Mouse (Mus musculus): Measurements from ENCODE around the gene Add3. TPM values are rescaled to one million over a fixed set of nuclear protein-coding genes. Genes with fewer than 3 reads are reported as not detected.

Add3 gene
- polyA plus RNA-seq, 1 experiment from 2014 or later = 84.8 TPM

DNA sequence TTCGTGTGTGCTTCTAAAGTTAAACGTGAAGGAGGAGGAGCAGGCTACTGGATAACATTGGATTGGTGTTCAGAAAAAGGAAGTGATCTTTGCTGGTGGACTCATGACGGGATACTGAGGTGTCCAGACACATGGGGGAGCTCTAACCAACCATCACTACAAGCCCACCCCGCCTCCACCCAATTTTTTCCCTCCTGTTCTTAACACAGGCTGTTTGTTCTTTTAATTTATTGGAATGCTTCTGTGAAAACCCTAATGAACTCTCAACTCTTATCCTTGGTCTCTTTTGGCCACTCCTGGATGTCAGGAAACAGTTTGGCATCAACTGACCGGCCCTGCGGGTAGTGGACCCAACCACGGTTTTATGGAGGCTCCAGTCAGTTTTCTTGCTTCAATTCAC is 33.3 kb upstream of the Add3 start:
- no peaks in the 10 kb centered on the region for H3K4me1 ChIP-seq (ENCODE audit: control insufficient read depth, insufficient read depth, low read length)
- no peak overlapping the region for H3K4me2 ChIP-seq (ENCODE audit: low read depth, low read length)
- H3K9ac ChIP-seq (replicated peaks; ENCODE audit: low read length) = no peak overlapping the region
- no peak overlapping the region for H3K4me3 ChIP-seq (ENCODE audit: low read depth, low read length)
- ATAC-seq (replicated peaks; ENCODE audit: insufficient number of reproducible peaks, low FRiP score, low TSS enrichment, low read depth) = no peak
- H3K36me3 ChIP-seq (replicated peaks; ENCODE audit: control insufficient read depth, insufficient read depth, low read depth, low read length) = no peaks in the 10 kb centered on the region
- H3K27ac ChIP-seq (replicated peaks; ENCODE audit: low read depth, low read length) = no peak overlapping the region
- no peaks in the 10 kb centered on the region for H3K27me3 ChIP-seq (ENCODE audit: control insufficient read depth, insufficient read depth, low read length)
- WGBS = 83% methylated on average over 7 of the region's 7 CpGs
- no peaks in the 10 kb centered on the region for H3K9me3 ChIP-seq (replicated peaks; ENCODE audit: control insufficient read depth, low read length)
- DNase-seq (ENCODE audit: low spot score) = no peak

DNA sequence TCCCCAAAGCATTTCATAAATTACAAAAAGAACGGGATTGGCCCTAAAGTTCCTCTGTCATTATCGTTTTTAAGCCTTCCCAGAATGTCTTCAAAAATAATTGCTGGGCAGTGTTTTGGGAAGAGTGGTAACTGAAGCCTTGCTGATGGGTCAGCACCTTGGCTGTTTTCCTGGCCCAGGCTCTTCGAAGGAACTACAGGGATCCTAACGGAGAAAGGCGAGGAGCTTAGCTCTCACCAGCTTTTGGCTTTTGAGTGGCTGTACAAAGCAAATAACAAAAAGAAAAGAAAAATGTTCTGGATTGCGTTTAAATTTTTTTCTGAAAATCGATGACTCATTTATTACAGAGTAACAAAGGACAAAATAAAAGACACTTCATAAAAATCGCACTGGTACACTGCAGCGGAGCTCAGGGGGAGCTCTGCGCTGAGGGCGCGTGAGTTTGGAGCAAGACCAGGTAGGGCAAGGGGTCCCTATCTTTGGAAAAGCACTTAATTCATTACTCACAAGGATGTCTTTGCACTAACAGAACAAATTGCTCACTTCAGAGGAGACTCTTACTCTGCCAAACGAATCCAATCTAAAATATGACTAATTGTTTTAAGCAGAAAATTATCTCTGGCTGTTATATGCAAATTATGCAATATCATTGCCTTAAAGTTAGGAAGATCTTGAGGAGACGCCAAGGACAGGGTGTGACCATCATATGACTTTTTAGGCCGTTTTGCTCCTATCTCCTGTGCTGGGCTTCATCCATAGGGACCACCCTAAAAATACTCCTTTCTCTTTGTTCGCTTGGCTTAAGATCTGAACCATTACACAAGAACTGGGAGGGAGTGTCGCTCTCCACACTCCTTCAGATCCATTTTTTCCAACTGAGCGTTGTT is 32.6 kb upstream of the Add3 start:
- WGBS = 88% methylated on average over 18 of the region's 18 CpGs
- Histone ChIP-seq H3K4me2 (ENCODE audit: low read depth, low read length) (no peak overlapping the region), H3K4me3 (ENCODE audit: low read depth, low read length) (no peak overlapping the region), H3K9me3 (replicated peaks; ENCODE audit: control insufficient read depth, low read length) (no peaks in the 10 kb centered on the region), H3K9ac (replicated peaks; ENCODE audit: low read length) (no peak overlapping the region), H3K27ac (replicated peaks; ENCODE audit: low read depth, low read length) (no peak overlapping the region), H3K27me3 (ENCODE audit: control insufficient read depth, insufficient read depth, low read length) (no peaks in the 10 kb centered on the region), H3K4me1 (ENCODE audit: control insufficient read depth, insufficient read depth, low read length) (no peaks in the 10 kb centered on the region), H3K36me3 (replicated peaks; ENCODE audit: control insufficient read depth, insufficient read depth, low read depth, low read length) (no peaks in the 10 kb centered on the region)
- ATAC-seq (replicated peaks; ENCODE audit: insufficient number of reproducible peaks, low FRiP score, low TSS enrichment, low read depth) (no peak), DNase-seq (ENCODE audit: low spot score) (no peak)

DNA sequence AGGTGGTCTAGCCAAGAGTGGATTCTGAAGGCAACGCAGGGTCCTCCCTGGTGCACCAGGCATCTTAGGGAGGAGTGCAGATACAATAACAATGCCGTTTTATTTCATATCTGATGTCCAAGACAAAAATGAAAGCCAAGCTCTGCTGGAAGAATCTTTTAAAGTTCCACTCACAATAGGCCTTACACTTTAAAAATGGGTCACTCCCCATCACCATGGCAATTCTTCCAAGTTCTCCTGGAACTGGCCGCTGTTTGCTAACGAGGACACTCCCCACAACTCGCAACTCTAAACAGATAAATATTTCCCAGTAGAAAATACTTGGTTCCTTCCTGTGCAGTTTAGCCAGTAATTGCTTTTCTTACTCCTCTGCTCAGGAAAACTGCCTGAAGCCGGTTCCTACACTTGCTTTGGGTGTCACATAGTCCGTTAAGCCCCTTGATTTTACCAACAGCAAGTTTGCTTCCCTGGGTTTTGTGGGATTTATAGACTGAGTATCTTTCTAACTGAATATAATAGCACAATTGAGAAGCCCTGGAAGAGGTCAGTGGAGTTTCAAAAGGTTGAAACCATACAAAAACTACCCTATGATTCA is 28.1 kb upstream of the Add3 start:
- Histone ChIP-seq H3K4me1 (ENCODE audit: control insufficient read depth, insufficient read depth, low read length) (no peaks in the 10 kb centered on the region), H3K27me3 (ENCODE audit: control insufficient read depth, insufficient read depth, low read length) (no peaks in the 10 kb centered on the region), H3K4me2 (ENCODE audit: low read depth, low read length) (no peak overlapping the region), H3K9me3 (replicated peaks; ENCODE audit: control insufficient read depth, low read length) (no peaks in the 10 kb centered on the region), H3K27ac (replicated peaks; ENCODE audit: low read depth, low read length) (no peak overlapping the region), H3K36me3 (replicated peaks; ENCODE audit: control insufficient read depth, insufficient read depth, low read depth, low read length) (no peaks in the 10 kb centered on the region), H3K9ac (replicated peaks; ENCODE audit: low read length) (no peak overlapping the region), H3K4me3 (ENCODE audit: low read depth, low read length) (no peak overlapping the region)
- no peak for DNase-seq (ENCODE audit: low spot score)
- WGBS = 62% methylated on average over 7 of the region's 7 CpGs
- ATAC-seq (replicated peaks; ENCODE audit: insufficient number of reproducible peaks, low FRiP score, low TSS enrichment, low read depth) = no peak

DNA sequence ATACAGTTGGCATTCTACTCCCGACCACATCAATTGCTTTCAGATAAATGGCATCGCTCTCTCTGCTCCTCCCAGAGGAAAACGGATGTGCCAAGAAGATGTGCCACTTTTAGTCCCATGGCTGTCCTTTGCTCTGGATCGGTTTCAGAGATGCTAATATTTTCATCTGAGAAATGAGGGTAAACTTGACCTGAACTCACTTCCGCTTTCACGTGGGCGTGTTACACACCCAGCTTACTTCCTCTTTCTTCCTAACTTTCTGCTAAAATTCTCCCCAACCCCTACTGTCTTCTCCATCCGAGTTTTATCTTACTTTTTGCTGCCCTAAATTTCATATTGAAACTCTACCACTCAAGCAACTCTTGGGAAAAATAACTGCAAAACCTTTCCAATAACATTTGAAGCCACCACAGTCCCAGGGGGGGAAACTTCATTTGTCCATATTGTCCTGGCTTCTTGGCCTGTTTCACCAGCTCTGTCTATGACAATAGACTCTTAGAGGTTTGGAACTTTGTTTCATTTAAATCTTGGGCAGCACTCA is 20.9 kb upstream of the Add3 start:
- Histone ChIP-seq H3K27ac (replicated peaks; ENCODE audit: low read depth, low read length) (no peak overlapping the region), H3K9ac (replicated peaks; ENCODE audit: low read length) (no peak overlapping the region), H3K36me3 (replicated peaks; ENCODE audit: control insufficient read depth, insufficient read depth, low read depth, low read length) (no peaks in the 10 kb centered on the region), H3K4me2 (ENCODE audit: low read depth, low read length) (no peak overlapping the region), H3K4me3 (ENCODE audit: low read depth, low read length) (no peak overlapping the region), H3K9me3 (replicated peaks; ENCODE audit: control insufficient read depth, low read length) (no peaks in the 10 kb centered on the region), H3K27me3 (ENCODE audit: control insufficient read depth, insufficient read depth, low read length) (no peaks in the 10 kb centered on the region), H3K4me1 (ENCODE audit: control insufficient read depth, insufficient read depth, low read length) (no peaks in the 10 kb centered on the region)
- 85% methylated on average over 8 of the region's 8 CpGs for WGBS
- ATAC-seq (replicated peaks; ENCODE audit: insufficient number of reproducible peaks, low FRiP score, low TSS enrichment, low read depth) (no peak), DNase-seq (ENCODE audit: low spot score) (no peak)

DNA sequence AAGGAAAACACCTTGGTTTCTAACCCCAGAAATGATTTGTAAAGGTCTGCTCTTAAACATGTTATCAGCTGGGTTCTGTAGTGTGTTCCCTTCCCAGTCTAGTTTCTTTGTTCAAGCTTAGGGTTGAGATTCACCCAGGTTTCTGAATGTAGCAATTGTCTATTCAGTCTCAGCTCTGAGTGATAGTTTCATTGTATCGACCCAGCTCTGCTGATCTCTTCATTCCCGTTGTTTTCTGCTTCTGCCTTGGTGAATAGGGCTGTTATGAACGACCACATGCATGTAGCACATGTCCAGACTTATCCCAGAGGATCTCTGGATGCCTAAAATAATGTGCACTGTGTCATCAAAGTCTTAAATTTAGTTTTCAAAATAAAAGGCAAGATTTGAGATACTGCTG is 19.8 kb upstream of the Add3 start:
- 60% methylated on average over 3 of the region's 3 CpGs for WGBS
- no peak overlapping the region for H3K4me2 ChIP-seq (ENCODE audit: low read depth, low read length)
- H3K4me1 ChIP-seq (ENCODE audit: control insufficient read depth, insufficient read depth, low read length) = no peaks in the 10 kb centered on the region
- no peaks in the 10 kb centered on the region for H3K27me3 ChIP-seq (ENCODE audit: control insufficient read depth, insufficient read depth, low read length)
- no peak overlapping the region for H3K27ac ChIP-seq (replicated peaks; ENCODE audit: low read depth, low read length)
- ATAC-seq (replicated peaks; ENCODE audit: insufficient number of reproducible peaks, low FRiP score, low TSS enrichment, low read depth) (no peak), DNase-seq (ENCODE audit: low spot score) (no peak)
- no peaks in the 10 kb centered on the region for H3K9me3 ChIP-seq (replicated peaks; ENCODE audit: control insufficient read depth, low read length)
- no peak overlapping the region for H3K9ac ChIP-seq (replicated peaks; ENCODE audit: low read length)
- no peaks in the 10 kb centered on the region for H3K36me3 ChIP-seq (replicated peaks; ENCODE audit: control insufficient read depth, insufficient read depth, low read depth, low read length)
- H3K4me3 ChIP-seq (ENCODE audit: low read depth, low read length) = no peak overlapping the region

DNA sequence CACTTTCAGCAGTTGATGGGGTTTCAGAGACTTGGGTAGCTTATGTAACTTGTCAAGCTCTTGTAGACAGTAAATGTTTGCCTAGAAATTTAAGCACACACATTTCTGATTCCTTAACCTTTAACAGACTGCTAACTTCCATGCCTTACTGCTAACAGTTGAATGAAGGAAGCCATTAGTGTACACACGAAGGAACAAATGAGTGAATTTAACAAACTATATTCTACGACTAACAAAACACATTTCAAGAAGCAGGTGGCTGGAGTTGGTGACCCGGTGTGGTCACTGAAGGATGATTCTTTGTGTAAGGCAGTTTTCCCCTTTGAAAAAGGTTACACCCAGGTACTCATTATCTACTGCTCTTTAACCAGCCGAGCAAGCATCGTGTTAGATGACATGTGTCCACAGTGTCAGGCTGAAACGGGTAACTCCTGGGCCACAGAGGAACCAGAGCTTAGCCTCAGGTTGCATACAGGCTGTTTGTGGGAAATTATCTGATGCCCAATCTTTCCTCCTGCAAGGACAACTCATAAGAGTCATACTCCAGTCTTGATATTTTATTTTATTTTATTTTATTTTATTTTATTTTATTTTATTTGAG is 17.5 kb upstream of the Add3 start:
- no peak overlapping the region for H3K27ac ChIP-seq (replicated peaks; ENCODE audit: low read depth, low read length)
- H3K9me3 ChIP-seq (replicated peaks; ENCODE audit: control insufficient read depth, low read length) = no peaks in the 10 kb centered on the region
- H3K9ac ChIP-seq (replicated peaks; ENCODE audit: low read length) = no peak overlapping the region
- DNase-seq (ENCODE audit: low spot score) = no peak
- WGBS = 74% methylated on average over 6 of the region's 6 CpGs
- no peaks in the 10 kb centered on the region for H3K4me1 ChIP-seq (ENCODE audit: control insufficient read depth, insufficient read depth, low read length)
- ATAC-seq (replicated peaks; ENCODE audit: insufficient number of reproducible peaks, low FRiP score, low TSS enrichment, low read depth) = no peak
- no peaks in the 10 kb centered on the region for H3K27me3 ChIP-seq (ENCODE audit: control insufficient read depth, insufficient read depth, low read length)
- no peak overlapping the region for H3K4me2 ChIP-seq (ENCODE audit: low read depth, low read length)
- no peaks in the 10 kb centered on the region for H3K36me3 ChIP-seq (replicated peaks; ENCODE audit: control insufficient read depth, insufficient read depth, low read depth, low read length)
- H3K4me3 ChIP-seq (ENCODE audit: low read depth, low read length) = no peak overlapping the region

DNA sequence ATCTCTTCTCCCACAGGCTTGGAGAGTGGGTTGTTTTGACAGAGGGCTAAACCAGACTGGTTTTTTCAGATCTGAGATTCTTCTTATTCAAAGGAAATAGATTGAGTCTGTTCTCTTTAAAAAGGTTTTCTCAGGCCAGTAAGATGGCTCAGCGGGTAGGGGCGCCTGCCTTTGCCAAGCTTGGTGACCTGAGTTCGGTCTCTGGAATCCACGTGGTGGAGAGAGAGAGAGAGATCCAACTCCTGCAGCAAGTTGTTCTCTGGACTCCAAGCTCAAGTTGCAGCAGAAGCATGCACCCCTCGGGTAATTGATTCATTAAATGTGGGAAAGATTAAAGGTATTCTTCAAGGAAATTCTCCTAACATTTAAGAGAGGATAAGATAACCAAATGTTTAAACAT is 16.9 kb upstream of the Add3 start:
- no peaks in the 10 kb centered on the region for H3K36me3 ChIP-seq (replicated peaks; ENCODE audit: control insufficient read depth, insufficient read depth, low read depth, low read length)
- no peak for ATAC-seq (replicated peaks; ENCODE audit: insufficient number of reproducible peaks, low FRiP score, low TSS enrichment, low read depth)
- no peaks in the 10 kb centered on the region for H3K4me1 ChIP-seq (ENCODE audit: control insufficient read depth, insufficient read depth, low read length)
- no peaks in the 10 kb centered on the region for H3K9me3 ChIP-seq (replicated peaks; ENCODE audit: control insufficient read depth, low read length)
- no peak overlapping the region for H3K4me2 ChIP-seq (ENCODE audit: low read depth, low read length)
- no peak overlapping the region for H3K4me3 ChIP-seq (ENCODE audit: low read depth, low read length)
- 49% methylated on average over 5 of the region's 5 CpGs for WGBS
- DNase-seq (ENCODE audit: low spot score) = no peak
- no peaks in the 10 kb centered on the region for H3K27me3 ChIP-seq (ENCODE audit: control insufficient read depth, insufficient read depth, low read length)
- no peak overlapping the region for H3K9ac ChIP-seq (replicated peaks; ENCODE audit: low read length)
- H3K27ac ChIP-seq (replicated peaks; ENCODE audit: low read depth, low read length) = no peak overlapping the region

DNA sequence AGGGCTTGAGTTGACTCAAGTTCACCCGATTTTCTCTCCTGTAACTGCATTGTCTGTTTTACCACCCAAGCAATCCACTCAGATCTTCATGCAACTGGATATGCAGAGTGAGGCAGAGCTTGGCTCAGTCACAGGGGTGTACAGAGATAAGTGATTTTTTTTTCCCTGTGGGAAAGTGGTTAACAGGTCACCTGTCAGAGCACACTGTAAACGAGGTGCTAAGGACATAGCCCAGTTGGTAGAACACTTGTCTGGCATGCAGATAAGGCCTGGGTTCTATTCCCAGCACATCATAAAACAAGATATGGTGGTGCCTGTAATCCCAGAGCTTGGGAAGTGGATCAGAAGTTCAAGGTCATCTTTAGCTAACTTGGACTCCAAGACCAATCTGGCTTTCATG is 14.6 kb upstream of the Add3 start:
- Histone ChIP-seq H3K36me3 (replicated peaks; ENCODE audit: control insufficient read depth, insufficient read depth, low read depth, low read length) (no peaks in the 10 kb centered on the region), H3K4me3 (ENCODE audit: low read depth, low read length) (no peak overlapping the region), H3K4me1 (ENCODE audit: control insufficient read depth, insufficient read depth, low read length) (no peaks in the 10 kb centered on the region), H3K27ac (replicated peaks; ENCODE audit: low read depth, low read length) (no peak overlapping the region), H3K4me2 (ENCODE audit: low read depth, low read length) (no peak overlapping the region), H3K27me3 (ENCODE audit: control insufficient read depth, insufficient read depth, low read length) (no peaks in the 10 kb centered on the region), H3K9ac (replicated peaks; ENCODE audit: low read length) (no peak overlapping the region), H3K9me3 (replicated peaks; ENCODE audit: control insufficient read depth, low read length) (no peaks in the 10 kb centered on the region)
- DNase-seq (ENCODE audit: low spot score) (no peak), ATAC-seq (replicated peaks; ENCODE audit: insufficient number of reproducible peaks, low FRiP score, low TSS enrichment, low read depth) (no peak)
- 80% methylated on average over 2 of the region's 2 CpGs for WGBS

Data from embryonic facial prominence, embryonic 11.5 days (tissue).